Mouse (Mus musculus): Measurements from ENCODE around the gene Shkbp1.

Shkbp1 gene

GRCm38 (mm10) chr7:27366082-27366844 lies 10.4 kb upstream of the Shkbp1 start:
- no peak for DNase-seq

- no peak for DNase-seq
Observed at GRCm38 (mm10) chr7:27364379-27364778, 8.6 kb upstream of the Shkbp1 start.

- peak; percentile 100 for DNase-seq
Observed at GRCm38 (mm10) chr7:27361283-27361946, 5.6 kb upstream of the Shkbp1 start.

- no peak for DNase-seq
Observed at GRCm38 (mm10) chr7:27360749-27361148, 4.9 kb upstream of the Shkbp1 start.

GRCm38 (mm10) chr7:27359706-27360358 lies 4.0 kb upstream of the Shkbp1 start:
- no peak for DNase-seq

- DNase-seq, result no peak
Observed at GRCm38 (mm10) chr7:27359162-27359561, 3.3 kb upstream of the Shkbp1 start.

- DNase-seq, result no peak
Observed at GRCm38 (mm10) chr7:27357595-27357978, 1.8 kb upstream of the Shkbp1 start.

GRCm38 (mm10) chr7:27356861-27357594 lies 1.2 kb upstream of the Shkbp1 start, which contains the start of gene Gm20479:
Gm20479 (minus strand) TSS chr7:27357419.
- peak; percentile 74 for DNase-seq

GRCm38 (mm10) chr7:27356248-27356647 lies 429 bp upstream of the Shkbp1 start:
- DNase-seq, result peak; percentile 82

- DNase-seq, result no peak
Observed at GRCm38 (mm10) chr7:27355261-27355660, 558 bp downstream of the Shkbp1 start.

- no peak for DNase-seq
Observed at GRCm38 (mm10) chr7:27354783-27355182, 1.0 kb downstream of the Shkbp1 start.

GRCm38 (mm10) chr7:27354144-27354543 lies 1.7 kb downstream of the Shkbp1 start:
- no peak for DNase-seq

GRCm38 (mm10) chr7:27345444-27345843 lies 10.4 kb downstream of the Shkbp1 start:
- DNase-seq, result no peak

- DNase-seq, result no peak
Observed at GRCm38 (mm10) chr7:27342595-27342994, 13.2 kb downstream of the Shkbp1 start.

GRCm38 (mm10) chr7:27339519-27339918 lies 16.3 kb downstream of the Shkbp1 start:
- DNase-seq, result no peak

- no peak for DNase-seq
Observed at GRCm38 (mm10) chr7:27339114-27339513, 16.7 kb downstream of the Shkbp1 start.

- peak; percentile 82 for DNase-seq
Observed at GRCm38 (mm10) chr7:27337175-27337853, 18.5 kb downstream of the Shkbp1 start, which contains the start of gene Ltbp4. Ltbp4 (minus strand) TSS chr7:27337692.

GRCm38 (mm10) chr7:27335928-27336823 lies 19.6 kb downstream of the Shkbp1 start:
- peak; percentile 95 for DNase-seq

GRCm38 (mm10) chr7:27335011-27335720 lies 20.7 kb downstream of the Shkbp1 start:
- no peak for DNase-seq

- DNase-seq, result peak; percentile 72
Observed at GRCm38 (mm10) chr7:27334405-27334911, 21.4 kb downstream of the Shkbp1 start.
